Mouse (Mus musculus): ENCODE data around the gene Lrrc3b.

DNA sequence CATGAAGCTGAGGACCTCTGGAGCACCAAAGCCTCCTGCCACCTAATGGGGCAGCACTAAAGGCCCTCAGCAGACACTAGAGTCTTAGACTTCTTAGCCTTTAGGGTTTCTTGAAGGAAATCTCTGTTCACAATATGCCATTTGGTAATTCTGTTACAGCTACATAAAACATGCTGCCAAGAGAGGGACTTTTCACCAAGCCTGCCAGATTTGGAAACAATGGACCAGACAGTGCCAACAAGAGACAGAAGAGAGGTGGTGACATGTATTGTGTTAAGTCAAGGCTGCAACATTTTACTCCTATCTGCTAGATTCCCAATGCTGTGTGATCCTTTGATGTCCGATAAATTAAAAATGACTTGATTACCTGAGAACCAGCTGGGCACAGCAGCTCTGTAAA is 62.0 kb downstream of the Lrrc3b start:
- TF ChIP-seq CTCF (IDR thresholded peaks at IDR 0.05): no peak
- TF ChIP-seq POLR2A (IDR thresholded peaks at IDR 0.05; ENCODE audit: insufficient read depth, low read depth, low read length): no peak

All from heart, adult 2 months (tissue).